Mouse (Mus musculus): ENCODE data around the gene Spata16. TPM values are rescaled to one million over a fixed set of nuclear protein-coding genes. Genes with fewer than 3 reads are reported as not detected.

The Spata16 gene
- polyA plus RNA-seq, 1 experiment from 2014 or later: not detected

DNA sequence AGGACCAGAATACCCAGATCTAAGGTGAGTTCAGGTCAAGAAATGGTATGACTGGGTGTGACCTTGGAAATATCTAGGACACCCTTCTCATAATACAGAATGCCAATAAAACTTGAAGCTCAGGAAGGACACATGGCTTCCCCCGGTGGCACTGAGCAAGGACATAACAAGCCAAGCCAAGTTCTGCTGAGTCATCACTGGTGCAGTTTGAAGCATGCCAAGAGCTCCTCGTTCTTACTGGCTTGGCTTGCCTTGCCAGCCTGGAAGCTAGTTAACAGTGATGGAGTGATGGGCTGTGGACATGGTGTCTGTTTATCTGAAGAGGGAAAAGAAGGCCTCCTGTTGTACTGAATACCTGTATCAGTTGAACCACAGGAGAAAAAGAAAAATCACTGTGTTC lies 342.2 kb downstream of the Spata16 start:
- 77% methylated on average over 2 of the region's 2 CpGs for WGBS

DNA sequence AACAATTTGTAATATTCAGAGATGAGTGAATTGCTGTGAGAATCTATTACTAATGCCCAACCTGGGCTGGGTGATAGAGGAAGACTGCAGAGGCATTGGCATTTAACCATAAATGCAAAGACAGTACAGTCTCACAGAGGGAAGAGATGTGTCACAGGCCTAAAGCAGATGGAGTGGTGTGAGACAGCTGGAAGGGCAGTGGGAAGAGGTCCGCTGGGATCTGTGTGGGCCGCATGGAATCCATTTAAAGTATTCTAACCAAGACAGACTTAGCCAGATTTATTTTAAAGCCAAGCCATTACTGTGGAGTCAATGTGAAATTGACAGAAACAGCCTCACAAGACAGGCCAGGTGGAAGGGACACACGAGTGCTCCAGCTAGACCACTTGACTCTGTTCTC lies 343.0 kb downstream of the Spata16 start:
- H3K4me3 ChIP-seq: no peak overlapping the region
- no peak overlapping the region for H3K4me2 ChIP-seq
- H3K9ac ChIP-seq: no peak overlapping the region
- H3K27ac ChIP-seq (ENCODE audit: poor library complexity, severe bottlenecking): no peak overlapping the region
- no peaks in the 10 kb centered on the region for H3K36me3 ChIP-seq
- no peaks in the 10 kb centered on the region for H3K9me3 ChIP-seq (replicated peaks)
- WGBS: 83% methylated on average over 3 of the region's 3 CpGs
- no peaks in the 10 kb centered on the region for H3K27me3 ChIP-seq (replicated peaks)
- H3K4me1 ChIP-seq (replicated peaks): no peaks in the 10 kb centered on the region
- ATAC-seq (ENCODE audit: insufficient number of reproducible peaks, low FRiP score): no peak

More for the DNA sequence above, 342.2 kb downstream of the Spata16 start:
- Histone ChIP-seq H3K4me2 (no peak overlapping the region), H3K4me1 (replicated peaks) (no peaks in the 10 kb centered on the region), H3K27ac (ENCODE audit: poor library complexity, severe bottlenecking) (no peak overlapping the region), H3K9ac (no peak overlapping the region), H3K4me3 (no peak overlapping the region), H3K9me3 (replicated peaks) (no peaks in the 10 kb centered on the region), H3K27me3 (replicated peaks) (no peaks in the 10 kb centered on the region), H3K36me3 (no peaks in the 10 kb centered on the region)
- no peak for ATAC-seq (ENCODE audit: insufficient number of reproducible peaks, low FRiP score)

DNA sequence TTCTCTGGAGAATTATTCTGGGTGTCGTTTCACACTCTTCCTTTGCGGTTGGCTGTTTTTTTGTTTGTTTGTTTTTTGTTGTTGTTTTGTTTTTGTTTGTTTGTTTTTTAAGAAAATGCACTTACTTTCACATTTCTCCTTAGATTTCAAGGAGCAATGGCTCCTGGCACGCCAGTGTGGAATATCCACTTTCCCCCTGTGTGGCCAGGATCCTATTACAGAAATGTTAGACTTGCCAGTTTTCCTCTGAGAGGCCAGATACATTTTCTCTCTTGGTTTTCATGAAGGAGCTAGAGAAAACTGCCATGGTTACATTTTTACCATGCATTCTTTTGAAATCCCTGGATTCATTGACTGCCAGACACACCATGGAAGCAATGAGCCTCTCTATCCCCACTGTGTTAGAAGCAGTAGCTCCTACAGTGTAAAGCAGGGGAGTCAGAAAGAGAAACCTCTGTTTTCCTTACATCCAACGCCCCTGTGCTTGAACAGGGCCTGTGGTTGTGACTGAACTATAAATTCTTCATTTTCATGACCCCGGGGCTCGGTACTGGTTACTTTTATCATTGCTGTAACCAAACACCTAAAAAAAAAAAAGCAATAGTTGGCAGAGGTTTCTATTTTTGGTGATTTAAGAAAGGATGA lies 344.7 kb downstream of the Spata16 start:
- WGBS: 73% methylated on average over 6 of the region's 6 CpGs

DNA sequence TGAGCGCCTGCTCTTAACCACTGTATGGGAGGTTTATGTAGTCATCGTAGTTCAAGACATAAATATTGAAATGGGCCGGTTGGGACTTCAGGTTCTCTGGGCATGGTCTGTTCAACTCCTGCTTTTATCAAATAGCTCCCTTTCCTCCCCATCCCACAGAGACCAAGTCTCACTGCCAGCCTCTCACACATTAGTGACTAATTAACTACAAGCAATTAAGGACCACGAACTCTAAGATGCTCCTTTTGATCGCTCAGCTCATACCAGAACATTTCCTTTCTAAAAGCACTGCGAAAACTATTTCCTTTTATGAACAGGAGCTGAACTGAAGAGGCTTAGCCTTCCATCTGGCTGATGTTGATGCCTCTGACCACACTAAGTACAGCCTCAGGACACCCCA lies 346.3 kb downstream of the Spata16 start:
- no peak overlapping the region for H3K4me3 ChIP-seq
- H3K9ac ChIP-seq: no peak overlapping the region
- no peak for ATAC-seq (ENCODE audit: insufficient number of reproducible peaks, low FRiP score)
- no peak overlapping the region for H3K4me2 ChIP-seq
- H3K36me3 ChIP-seq: no peaks in the 10 kb centered on the region
- no peaks in the 10 kb centered on the region for H3K27me3 ChIP-seq (replicated peaks)
- no peak overlapping the region for H3K27ac ChIP-seq (ENCODE audit: poor library complexity, severe bottlenecking)
- WGBS: 90% methylated on average over 6 of the region's 6 CpGs
- 0 out of 2 replicates have a peak, but pooled peaks cover 4% of the 10 kb centered on the region for H3K9me3 ChIP-seq (replicated peaks)
- no peaks in the 10 kb centered on the region for H3K4me1 ChIP-seq (replicated peaks)

More for the DNA sequence above, 344.7 kb downstream of the Spata16 start:
- no peak overlapping the region for H3K4me2 ChIP-seq
- H3K9me3 ChIP-seq (replicated peaks): no peaks in the 10 kb centered on the region
- no peak overlapping the region for H3K9ac ChIP-seq
- H3K36me3 ChIP-seq: no peaks in the 10 kb centered on the region
- H3K27ac ChIP-seq (ENCODE audit: poor library complexity, severe bottlenecking): no peak overlapping the region
- no peaks in the 10 kb centered on the region for H3K4me1 ChIP-seq (replicated peaks)
- H3K27me3 ChIP-seq (replicated peaks): no peaks in the 10 kb centered on the region
- no peak overlapping the region for H3K4me3 ChIP-seq
- ATAC-seq (ENCODE audit: insufficient number of reproducible peaks, low FRiP score): no peak

DNA sequence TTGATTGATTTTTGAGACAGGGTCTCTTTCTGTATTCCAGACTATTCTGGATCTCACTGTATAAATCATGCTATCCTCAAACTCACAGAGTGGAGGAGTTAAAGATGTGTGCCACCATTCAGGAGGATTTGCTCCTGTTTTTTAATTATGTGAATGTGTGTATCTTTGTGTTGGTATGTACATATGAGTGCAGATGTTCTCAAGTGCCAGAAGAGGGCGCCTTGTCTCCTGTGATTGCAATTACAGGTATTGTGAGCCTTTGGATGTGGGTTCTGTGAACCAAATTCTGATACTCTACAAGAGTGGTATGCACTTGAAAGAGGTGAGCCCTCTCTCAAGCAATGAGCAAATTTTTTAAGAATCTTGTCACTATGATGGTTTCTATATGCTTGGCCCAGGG lies 369.4 kb downstream of the Spata16 start:
- no peak for ATAC-seq (ENCODE audit: insufficient number of reproducible peaks, low FRiP score)
- no peaks in the 10 kb centered on the region for H3K4me1 ChIP-seq (replicated peaks)
- 33% methylated on average over 1 of the region's 1 CpGs for WGBS
- H3K4me3 ChIP-seq: no peak overlapping the region
- H3K9me3 ChIP-seq (replicated peaks): peaks cover 7% of the 10 kb centered on the region; the same call in 1 of the 2 replicates
- no peak overlapping the region for H3K4me2 ChIP-seq
- H3K27ac ChIP-seq (ENCODE audit: poor library complexity, severe bottlenecking): no peak overlapping the region
- no peak overlapping the region for H3K9ac ChIP-seq
- H3K36me3 ChIP-seq: no peaks in the 10 kb centered on the region
- no peaks in the 10 kb centered on the region for H3K27me3 ChIP-seq (replicated peaks)

DNA sequence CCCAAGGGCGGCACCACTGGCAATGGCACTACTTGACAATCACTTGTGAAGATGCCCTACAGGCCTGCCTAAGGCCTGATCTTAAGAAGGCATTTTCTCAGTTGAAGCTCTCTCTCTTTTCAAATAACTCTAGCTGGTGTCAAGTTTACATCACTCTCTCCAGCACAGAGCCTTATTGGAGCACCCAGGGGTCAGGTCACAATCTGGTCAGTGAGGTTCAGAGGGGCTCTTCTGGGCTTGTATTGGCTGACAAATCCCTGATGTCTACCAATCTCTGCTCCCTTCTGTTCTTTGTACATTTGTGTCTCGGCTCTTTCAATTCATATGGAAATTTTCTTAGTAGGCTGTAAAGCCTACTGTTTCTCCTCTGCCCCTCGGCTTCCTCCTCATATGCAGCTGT lies 390.5 kb downstream of the Spata16 start:
- peaks cover 4% of the 10 kb centered on the region; the same call in 1 of the 2 replicates for H3K9me3 ChIP-seq (replicated peaks)
- no peaks in the 10 kb centered on the region for H3K4me1 ChIP-seq (replicated peaks)
- no peak for ATAC-seq (ENCODE audit: insufficient number of reproducible peaks, low FRiP score)
- WGBS: 82% methylated on average over 3 of the region's 3 CpGs
- H3K36me3 ChIP-seq: no peaks in the 10 kb centered on the region
- H3K4me2 ChIP-seq: no peak overlapping the region
- no peak overlapping the region for H3K27ac ChIP-seq (ENCODE audit: poor library complexity, severe bottlenecking)
- no peaks in the 10 kb centered on the region for H3K27me3 ChIP-seq (replicated peaks)
- no peak overlapping the region for H3K4me3 ChIP-seq
- H3K9ac ChIP-seq: no peak overlapping the region

DNA sequence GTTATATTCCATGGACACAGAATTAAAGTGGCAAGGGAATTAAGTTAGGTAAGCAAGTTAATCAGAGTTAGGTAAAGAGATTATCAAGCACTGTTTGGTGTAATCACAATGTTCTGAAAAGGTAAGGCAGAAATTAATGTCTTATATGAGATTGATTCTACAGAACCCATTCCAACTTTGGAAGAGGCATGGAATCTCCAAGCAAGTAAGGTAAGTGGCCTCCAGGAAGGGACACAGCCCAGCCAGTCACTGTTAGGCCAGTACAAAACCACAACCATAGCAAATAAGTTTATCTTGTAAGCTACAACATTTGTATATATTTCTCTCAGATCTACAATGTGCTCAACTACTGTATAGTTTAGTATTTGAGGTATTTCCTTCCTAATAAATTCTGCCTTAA lies 391.1 kb downstream of the Spata16 start:
- ATAC-seq (ENCODE audit: insufficient number of reproducible peaks, low FRiP score): no peak
- Histone ChIP-seq H3K4me3 (no peak overlapping the region), H3K4me1 (replicated peaks) (no peaks in the 10 kb centered on the region), H3K9me3 (replicated peaks) (peaks cover 4% of the 10 kb centered on the region; the same call in 1 of the 2 replicates), H3K27me3 (replicated peaks) (no peaks in the 10 kb centered on the region), H3K36me3 (no peaks in the 10 kb centered on the region), H3K4me2 (no peak overlapping the region), H3K27ac (ENCODE audit: poor library complexity, severe bottlenecking) (no peak overlapping the region), H3K9ac (no peak overlapping the region)

DNA sequence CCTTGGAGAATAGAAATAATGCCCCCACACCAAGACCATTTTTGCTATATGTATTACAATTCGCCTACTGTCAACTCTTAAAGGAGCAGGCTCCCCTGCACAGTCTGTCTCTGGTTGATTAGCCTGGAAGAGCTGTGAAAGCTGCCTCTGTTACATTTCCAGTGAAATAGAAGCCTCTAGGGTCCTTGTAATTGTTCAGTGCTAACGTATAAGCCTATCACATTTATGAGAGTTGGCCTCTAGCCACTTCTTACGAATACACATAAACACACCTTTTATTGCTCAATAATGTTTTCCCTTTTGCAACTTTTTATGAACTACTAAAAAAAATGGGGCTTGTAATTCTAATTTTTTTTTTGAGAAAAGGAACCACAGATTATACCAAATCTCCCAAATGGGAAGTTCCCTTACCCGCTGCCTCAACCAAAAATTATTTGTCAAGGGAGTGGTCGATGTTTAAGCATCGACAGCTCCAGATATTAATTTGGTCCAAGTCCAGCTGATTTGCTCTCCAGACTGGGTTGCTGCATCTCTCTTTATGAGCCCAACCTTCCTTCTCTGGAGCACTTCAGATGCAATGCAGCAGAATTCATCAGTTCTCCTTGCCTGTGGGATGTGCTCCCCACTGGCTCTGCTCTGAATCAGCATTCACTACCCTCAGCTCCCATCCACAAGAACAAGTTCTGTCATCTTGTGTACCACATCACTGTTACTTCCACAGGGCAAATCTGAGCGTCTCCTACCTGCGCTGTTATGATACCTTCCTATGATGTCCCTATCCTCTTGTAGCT lies 392.8 kb downstream of the Spata16 start:
- ATAC-seq (ENCODE audit: insufficient number of reproducible peaks, low FRiP score): no peak
- H3K9ac ChIP-seq: no peak overlapping the region

More for the DNA sequence above, 392.8 kb downstream of the Spata16 start:
- H3K4me3 ChIP-seq: no peak overlapping the region
- no peaks in the 10 kb centered on the region for H3K36me3 ChIP-seq
- no peaks in the 10 kb centered on the region for H3K4me1 ChIP-seq (replicated peaks)
- WGBS: 84% methylated on average over 8 of the region's 8 CpGs
- H3K27ac ChIP-seq (ENCODE audit: poor library complexity, severe bottlenecking): no peak overlapping the region
- no peaks in the 10 kb centered on the region; the same call in 1 of the 2 replicates for H3K9me3 ChIP-seq (replicated peaks)
- no peak overlapping the region for H3K4me2 ChIP-seq
- H3K27me3 ChIP-seq (replicated peaks): no peaks in the 10 kb centered on the region

Small RNA genes lying within 50 kb of the gene (microRNA-seq; reads per million reads assigned to microRNA genes)
- gene Gm25773 (not detected), gene Gm44464 (not detected)
